Mouse (Mus musculus) MEL (cell line): ENCODE results near the gene Ccdc91.

Source experiments
- CTCF ChIP-seq, 3 experiments: IDR thresholded peaks in 2 of 3; conservative IDR thresholded peaks in 1 of 3; 2 replicates each; pipeline ENCODE4 v1.5.1; 2011 to 2012; ENCODE audit warnings: low read length in 3 of 3, low read depth in 2 of 3, mild to moderate bottlenecking in 2 of 3, improper control_type of control experiment in 1 of 3, inconsistent platforms in 1 of 3, mixed read lengths in 1 of 3, moderate library complexity in 1 of 3; ENCODE audit not compliant: control insufficient read depth in 1 of 3, insufficient read depth in 1 of 3, poor library complexity in 1 of 3, severe bottlenecking in 1 of 3
- E2F4 ChIP-seq: IDR thresholded peaks from 2 replicates; pipeline ENCODE4 v1.6.1; 2011; ENCODE audit warnings: low read depth, low read length, improper control_type of control experiment, borderline replicate concordance
- ELF1 ChIP-seq: IDR thresholded peaks from 2 replicates; pipeline ENCODE4 v1.6.1; 2014; ENCODE audit warnings: low read depth, mild to moderate bottlenecking, inconsistent platforms, low read length, improper control_type of control experiment, moderate library complexity
- EP300 ChIP-seq, 2 experiments: IDR thresholded peaks; 2 replicates each; pipeline ENCODE4 v1.6.1; 2011; ENCODE audit warnings: improper control_type of control experiment in 2 of 2, low read length in 2 of 2, low read depth in 1 of 2, mild to moderate bottlenecking in 1 of 2
- GATA1 ChIP-seq: IDR thresholded peaks from 2 replicates; pipeline ENCODE4 v1.6.1; 2011; ENCODE audit warnings: low read depth, low read length, improper control_type of control experiment
- MAX ChIP-seq: IDR thresholded peaks from 2 replicates; pipeline ENCODE4 v1.6.1; 2011; ENCODE audit warnings: low read length, improper control_type of control experiment
- MEF2A ChIP-seq: IDR thresholded peaks from 2 replicates; pipeline ENCODE4 v1.6.1; 2014; ENCODE audit warnings: low read depth, mild to moderate bottlenecking, inconsistent platforms, low read length, improper control_type of control experiment; ENCODE audit not compliant: poor library complexity, insufficient replicate concordance, severe bottlenecking; ENCODE audit errors: extremely low read depth
- NELFE ChIP-seq: IDR thresholded peaks from 2 replicates; pipeline ENCODE4 v1.6.1; 2011; ENCODE audit warnings: low read depth, low read length, improper control_type of control experiment
- POLR2A ChIP-seq, 2 experiments: IDR thresholded peaks; 2 replicates each; pipeline ENCODE4 v1.6.1; 2011 to 2012; ENCODE audit warnings: low read length in 2 of 2, mild to moderate bottlenecking in 2 of 2, control low read depth in 1 of 2, improper control_type of control experiment in 1 of 2, low read depth in 1 of 2, moderate library complexity in 1 of 2; ENCODE audit not compliant: control insufficient read depth in 1 of 2, insufficient read depth in 1 of 2, poor library complexity in 1 of 2
- SIN3A ChIP-seq: IDR thresholded peaks from 2 replicates; pipeline ENCODE4 v1.6.1; 2012; ENCODE audit warnings: low read length, improper control_type of control experiment, inconsistent platforms
- ZC3H11A ChIP-seq: IDR thresholded peaks from 2 replicates; pipeline ENCODE4 v1.6.1; 2012; ENCODE audit warnings: low read depth, mild to moderate bottlenecking, inconsistent platforms, low read length, improper control_type of control experiment

GRCm38 (mm10) chr6:147538236-147538635 is 62.6 kb downstream of the Ccdc91 start:
- TF ChIP-seq CTCF (IDR thresholded peaks at IDR 0.05 in 2 of 3, conservative IDR thresholded peaks at IDR 0.05 in 1 of 3; ENCODE audit: control insufficient read depth in 1 of 3, insufficient read depth in 1 of 3, low read depth in 2 of 3, low read length in 3 of 3, poor library complexity in 1 of 3, severe bottlenecking in 1 of 3) (no peak), ZC3H11A (no peak), POLR2A (IDR thresholded peaks at IDR 0.05; ENCODE audit: control insufficient read depth in 1 of 2, insufficient read depth in 1 of 2, low read depth in 1 of 2, low read length in 2 of 2, poor library complexity in 1 of 2) (no peak), NELFE (no peak), MEF2A (no peak), EP300 (IDR thresholded peaks at IDR 0.05; ENCODE audit: low read depth in 1 of 2, low read length in 2 of 2) (no peak), MAX (no peak), SIN3A (no peak), GATA1 (no peak), E2F4 (no peak), ELF1 (no peak)
